Mouse (Mus musculus) mouse embryonic stem cell (cell line): ENCODE results near the gene Aco2.

Experiments
- in situ Hi-C, 2 experiments: fragments of 300-500 bp; cut with MboI; formaldehyde crosslinking; loops; 1 replicate in 1 of 2; 3 replicates in 1 of 2; pipeline ENCODE4 v1.14.3; 2019 to 2020; ENCODE audit warnings: low sequenced_read_pairs in 2 of 2, low pct_unique_long_range_greater_than_20kb in 1 of 2, mixed read lengths in 1 of 2; ENCODE audit not compliant: unreplicated experiment in 1 of 2

Gene Aco2

GRCm38 (mm10) chr15:81957598-81957997 lies 85.5 kb downstream of the Aco2 start:
- in situ Hi-C loops = loop anchor here in 1 of 2 experiments (5.0 kb wide), 1 partner anchor 35 kb away; no protein-coding TSS in a partner anchor

DNA sequence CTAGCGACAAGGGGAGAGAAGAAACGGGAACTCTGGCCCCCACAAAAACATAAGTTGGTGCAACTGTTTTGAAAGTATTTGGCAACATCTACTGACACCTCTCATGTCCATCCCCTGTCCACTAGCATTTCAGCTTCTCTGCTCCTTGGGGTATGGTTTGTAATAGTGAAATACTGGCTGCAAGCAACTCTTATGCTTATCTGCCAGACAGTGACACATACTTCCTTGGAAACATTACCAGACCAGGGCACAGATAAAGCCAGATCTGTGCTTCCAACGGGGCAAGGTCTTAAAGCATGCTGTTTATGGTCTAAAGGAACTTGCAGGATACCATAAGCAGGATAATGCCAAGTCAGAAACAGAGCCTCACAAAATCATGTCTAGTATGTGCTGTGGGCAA lies 86.8 kb downstream of the Aco2 start:
- in situ Hi-C loops = loop anchor here in 1 of 2 experiments (5.0 kb wide), 1 partner anchor 33 kb away; no protein-coding TSS in a partner anchor

DNA sequence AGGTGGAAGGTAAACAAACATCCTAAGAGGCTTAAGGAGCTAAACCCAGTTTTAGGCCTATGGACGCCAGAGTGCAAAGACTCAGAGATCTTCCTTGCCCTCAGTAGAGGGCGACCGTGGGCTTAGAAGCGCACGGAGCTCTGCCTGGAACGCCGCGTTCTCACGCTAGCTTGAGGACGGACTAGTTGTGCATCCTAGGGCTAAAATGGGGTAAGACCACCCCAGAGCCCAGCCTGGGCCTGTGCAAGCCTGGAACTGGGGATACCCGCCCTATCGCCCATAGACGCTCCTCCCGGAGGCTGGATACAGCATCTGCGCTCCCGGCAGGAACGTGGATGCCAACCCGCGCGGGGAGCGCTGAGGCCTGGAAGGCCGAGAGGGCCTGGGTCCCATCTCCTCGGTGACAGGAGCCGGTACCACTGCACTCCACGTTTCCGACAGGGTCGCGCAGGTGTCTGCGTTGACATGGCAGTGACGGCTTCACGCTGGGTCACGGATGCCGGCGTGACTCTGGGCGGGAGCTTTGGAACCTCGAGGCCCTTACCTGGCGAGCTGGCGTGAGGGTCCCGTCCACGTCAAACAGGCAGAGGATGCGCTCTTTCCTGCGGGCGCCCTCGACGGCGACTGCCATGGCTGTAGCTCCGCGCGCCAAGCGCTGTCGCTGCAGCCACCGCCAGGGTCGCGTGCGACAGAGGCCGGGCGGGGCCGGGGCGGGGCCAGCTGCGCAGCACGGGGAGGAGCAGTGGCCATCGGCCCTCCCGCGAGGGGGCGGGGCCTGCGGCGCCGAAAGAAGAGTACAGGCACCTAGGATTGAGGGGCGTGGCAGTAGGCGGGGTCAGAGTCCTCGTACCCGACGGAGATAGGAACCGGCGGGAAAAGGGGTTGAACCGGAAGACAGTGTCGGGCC lies 88.3 kb downstream of the Aco2 start, which contains the start of gene Pmm1:
Gene Pmm1, minus strand, starts transcription at position 760 of the 907 bp plus-strand sequence.
- in situ Hi-C loops = no loop called here

GRCm38 (mm10) chr15:81961078-81961451 lies 89.0 kb downstream of the Aco2 start:
- in situ Hi-C loops = no loop called here

- in situ Hi-C loops = no loop called here
These were observed 92.2 kb downstream of the Aco2 start for GRCm38 (mm10) chr15:81964262-81964661.
